Mouse (Mus musculus): ENCODE results near the gene Ccn2. TPM values are rescaled to one million over a fixed set of nuclear protein-coding genes. Genes with fewer than 3 reads are reported as not detected.

Ccn2 gene
- polyA plus RNA-seq, 1 experiment from 2014 or later: 7.5 TPM

DNA sequence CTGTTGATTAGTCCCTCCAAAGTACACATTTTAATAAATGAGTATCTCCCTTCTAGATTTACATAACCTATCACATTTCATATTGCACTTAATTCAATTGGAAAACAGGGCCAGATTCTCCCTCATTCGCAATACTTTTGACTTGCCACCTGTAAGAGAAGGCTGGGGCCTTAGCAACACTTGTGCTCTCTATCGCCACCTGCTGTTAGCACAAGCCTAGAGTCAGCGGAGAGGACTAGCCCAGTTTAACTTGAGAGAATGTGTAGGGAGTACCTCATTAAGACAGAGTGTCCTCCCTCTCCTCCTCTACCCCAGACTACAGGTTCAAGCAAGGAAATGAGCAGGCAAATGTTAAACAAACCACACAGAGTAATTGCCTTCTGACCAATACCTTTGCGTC lies 4.1 kb upstream of the Ccn2 start:
- no peak overlapping the region for H3K4me3 ChIP-seq (replicated peaks)
- H3K27ac ChIP-seq: no peak overlapping the region
- no peak overlapping the region for H3K9ac ChIP-seq (replicated peaks)
- 26% methylated on average over 4 of the region's 4 CpGs for WGBS
- no peaks in the 10 kb centered on the region for H3K36me3 ChIP-seq
- H3K9me3 ChIP-seq: no peaks in the 10 kb centered on the region
- peaks cover 37% of the 10 kb centered on the region for H3K4me1 ChIP-seq (replicated peaks)
- ATAC-seq (ENCODE audit: insufficient number of reproducible peaks, insufficient read depth, low FRiP score, low TSS enrichment, low read depth): no peak
- H3K27me3 ChIP-seq: peaks cover 3% of the 10 kb centered on the region
- H3K4me2 ChIP-seq: no peak overlapping the region

DNA sequence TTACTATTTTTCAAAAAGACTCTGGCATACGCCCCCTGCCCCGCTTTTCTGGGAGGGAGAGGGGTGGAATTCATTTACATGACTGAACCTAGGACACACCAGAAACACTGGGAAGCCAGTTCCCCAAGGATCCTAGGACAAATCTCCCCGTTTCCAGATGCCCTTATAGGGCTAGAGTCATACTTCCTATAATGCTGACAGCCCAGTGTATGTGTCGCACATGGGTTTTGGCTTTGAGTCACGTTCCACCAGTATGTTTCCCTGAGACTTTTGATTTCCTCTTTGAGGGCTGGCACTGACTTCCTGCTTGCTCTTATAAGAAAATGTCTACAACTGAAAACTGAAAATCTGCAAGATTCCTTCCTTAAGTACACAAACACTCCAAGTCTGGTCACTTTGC lies 3.5 kb upstream of the Ccn2 start:
- Histone ChIP-seq H3K36me3 (no peaks in the 10 kb centered on the region), H3K4me2 (no peak overlapping the region), H3K27ac (no peak overlapping the region), H3K9ac (replicated peaks) (no peak overlapping the region), H3K27me3 (peaks cover 7% of the 10 kb centered on the region), H3K9me3 (no peaks in the 10 kb centered on the region), H3K4me3 (replicated peaks) (no peak overlapping the region), H3K4me1 (replicated peaks) (peaks cover 43% of the 10 kb centered on the region)
- 68% methylated on average over 5 of the region's 5 CpGs for WGBS
- no peak for ATAC-seq (ENCODE audit: insufficient number of reproducible peaks, insufficient read depth, low FRiP score, low TSS enrichment, low read depth)

DNA sequence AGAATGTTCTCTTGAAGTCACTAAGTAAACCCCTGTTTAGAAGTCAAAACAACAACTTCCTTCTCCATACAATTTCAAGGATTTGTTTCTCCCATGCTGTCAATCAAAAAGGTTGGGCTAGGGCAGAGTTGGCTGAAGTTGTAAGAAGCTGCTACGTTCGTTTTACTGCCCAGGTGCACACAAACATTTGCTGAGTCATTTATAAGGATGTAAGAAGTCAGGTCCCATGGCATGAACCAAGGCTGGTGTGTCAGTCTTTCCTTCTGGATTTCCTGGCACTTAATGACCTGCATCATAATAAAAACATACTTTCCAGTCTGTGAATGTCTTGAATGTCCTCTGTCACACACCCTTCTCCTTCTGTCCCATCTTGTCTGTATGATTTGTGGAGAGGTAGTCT lies 2.9 kb upstream of the Ccn2 start:
- no peak for ATAC-seq (ENCODE audit: insufficient number of reproducible peaks, insufficient read depth, low FRiP score, low TSS enrichment, low read depth)
- Histone ChIP-seq H3K27me3 (peaks cover 7% of the 10 kb centered on the region), H3K4me3 (replicated peaks) (no peak overlapping the region), H3K9me3 (no peaks in the 10 kb centered on the region), H3K36me3 (no peaks in the 10 kb centered on the region), H3K4me2 (no peak overlapping the region), H3K27ac (no peak overlapping the region), H3K4me1 (replicated peaks) (peaks cover 48% of the 10 kb centered on the region), H3K9ac (replicated peaks) (no peak overlapping the region)
- 58% methylated on average over 2 of the region's 2 CpGs for WGBS

DNA sequence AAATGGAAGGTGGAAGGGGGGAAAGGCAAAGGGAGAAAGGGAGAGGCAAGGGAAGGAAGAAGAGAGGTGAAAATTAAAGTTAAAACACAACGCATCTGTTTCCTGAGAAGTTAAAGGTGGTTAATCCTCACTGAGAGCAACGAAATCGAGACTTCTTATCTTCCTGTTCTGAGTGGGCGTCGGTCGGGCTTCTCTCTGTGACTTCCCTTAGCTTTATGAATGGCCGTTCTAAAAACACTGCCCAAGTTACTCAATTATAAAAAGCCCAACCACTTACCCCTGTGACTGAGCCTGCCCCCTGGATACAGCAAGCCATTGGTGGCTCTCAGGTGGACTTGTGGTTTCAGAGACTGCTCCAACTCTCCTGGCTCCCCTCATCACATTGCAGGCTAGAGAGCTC lies 2.3 kb upstream of the Ccn2 start:
- no peak overlapping the region for H3K9ac ChIP-seq (replicated peaks)
- 66% methylated on average over 7 of the region's 7 CpGs for WGBS
- no peaks in the 10 kb centered on the region for H3K9me3 ChIP-seq
- H3K4me2 ChIP-seq: no peak overlapping the region
- no peak overlapping the region for H3K4me3 ChIP-seq (replicated peaks)
- no peaks in the 10 kb centered on the region for H3K36me3 ChIP-seq
- H3K27me3 ChIP-seq: peaks cover 7% of the 10 kb centered on the region
- 0 out of 2 replicates have a peak overlapping the region, but pooled peaks have one; percentile 7 for H3K27ac ChIP-seq
- ATAC-seq (ENCODE audit: insufficient number of reproducible peaks, insufficient read depth, low FRiP score, low TSS enrichment, low read depth): no peak
- H3K4me1 ChIP-seq (replicated peaks): peaks cover 54% of the 10 kb centered on the region

DNA sequence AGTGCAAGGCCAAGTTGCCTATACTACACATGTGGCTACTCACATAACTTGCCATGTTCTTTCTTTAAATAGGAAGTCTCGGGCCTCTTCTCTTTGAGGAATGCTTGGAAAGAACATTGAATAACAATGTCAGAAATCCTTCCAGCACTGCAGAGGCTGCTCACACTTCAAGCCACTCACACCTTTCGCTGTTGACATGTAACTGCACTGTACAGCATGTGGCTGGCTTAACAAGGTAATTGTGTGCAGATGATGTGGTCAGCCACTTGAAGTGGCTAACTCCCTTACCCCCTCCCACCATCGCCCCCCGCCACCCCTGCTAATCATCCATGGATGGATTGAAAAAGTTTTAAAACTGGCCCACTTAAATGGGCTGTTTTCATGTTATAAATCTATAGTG lies 1.7 kb upstream of the Ccn2 start:
- Histone ChIP-seq H3K4me3 (replicated peaks) (no peak overlapping the region), H3K27me3 (peaks cover 7% of the 10 kb centered on the region), H3K4me2 (peak overlapping the region; percentile 70), H3K4me1 (replicated peaks) (peaks cover 54% of the 10 kb centered on the region), H3K9ac (replicated peaks) (no peak overlapping the region), H3K27ac (peak overlapping the region; percentile 31; the same call in 1 of the 2 replicates), H3K9me3 (no peaks in the 10 kb centered on the region), H3K36me3 (no peaks in the 10 kb centered on the region)
- no peak for ATAC-seq (ENCODE audit: insufficient number of reproducible peaks, insufficient read depth, low FRiP score, low TSS enrichment, low read depth)
- WGBS: 28% methylated on average over 4 of the region's 4 CpGs

DNA sequence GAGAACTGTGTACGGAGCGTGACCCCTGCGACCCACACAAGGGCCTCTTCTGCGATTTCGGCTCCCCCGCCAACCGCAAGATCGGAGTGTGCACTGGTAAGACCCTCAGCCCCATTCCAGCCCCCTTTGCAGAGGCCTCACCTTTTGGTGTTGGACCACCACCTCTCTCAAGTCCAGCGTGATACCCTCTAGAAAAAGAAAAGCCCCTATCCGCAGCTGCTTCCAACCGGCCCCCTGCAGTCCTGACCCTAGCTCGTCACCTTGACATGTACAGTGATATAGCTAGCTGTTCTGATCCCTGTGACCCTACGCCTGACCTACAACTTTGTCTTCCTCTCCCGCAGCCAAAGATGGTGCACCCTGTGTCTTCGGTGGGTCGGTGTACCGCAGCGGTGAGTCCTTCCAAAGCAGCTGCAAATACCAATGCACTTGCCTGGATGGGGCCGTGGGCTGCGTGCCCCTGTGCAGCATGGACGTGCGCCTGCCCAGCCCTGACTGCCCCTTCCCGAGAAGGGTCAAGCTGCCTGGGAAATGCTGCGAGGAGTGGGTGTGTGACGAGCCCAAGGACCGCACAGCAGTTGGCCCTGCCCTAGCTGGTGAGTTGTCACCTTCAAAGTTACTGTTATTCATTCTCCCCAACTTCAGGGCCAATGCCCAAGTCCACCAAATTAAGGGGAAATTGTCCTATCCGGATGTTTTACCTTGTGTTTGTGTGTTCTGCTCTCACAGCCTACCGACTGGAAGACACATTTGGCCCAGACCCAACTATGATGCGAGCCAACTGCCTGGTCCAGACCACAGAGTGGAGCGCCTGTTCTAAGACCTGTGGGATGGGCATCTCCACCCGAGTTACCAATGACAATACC lies 994 bp downstream of the Ccn2 start:
- WGBS: 26% methylated on average over 31 of the region's 31 CpGs
- H3K27me3 ChIP-seq: peaks cover 7% of the 10 kb centered on the region
- H3K36me3 ChIP-seq: no peaks in the 10 kb centered on the region
- peak overlapping the region; percentile 81 for H3K9ac ChIP-seq (replicated peaks)
- peak; percentile 32 for ATAC-seq (ENCODE audit: insufficient number of reproducible peaks, insufficient read depth, low FRiP score, low TSS enrichment, low read depth)
- peak overlapping the region; percentile 64 for H3K4me3 ChIP-seq (replicated peaks)
- no peaks in the 10 kb centered on the region for H3K9me3 ChIP-seq
- peaks cover 53% of the 10 kb centered on the region for H3K4me1 ChIP-seq (replicated peaks)
- peak overlapping the region; percentile 89 for H3K27ac ChIP-seq
- H3K4me2 ChIP-seq: peak overlapping the region; percentile 70

DNA sequence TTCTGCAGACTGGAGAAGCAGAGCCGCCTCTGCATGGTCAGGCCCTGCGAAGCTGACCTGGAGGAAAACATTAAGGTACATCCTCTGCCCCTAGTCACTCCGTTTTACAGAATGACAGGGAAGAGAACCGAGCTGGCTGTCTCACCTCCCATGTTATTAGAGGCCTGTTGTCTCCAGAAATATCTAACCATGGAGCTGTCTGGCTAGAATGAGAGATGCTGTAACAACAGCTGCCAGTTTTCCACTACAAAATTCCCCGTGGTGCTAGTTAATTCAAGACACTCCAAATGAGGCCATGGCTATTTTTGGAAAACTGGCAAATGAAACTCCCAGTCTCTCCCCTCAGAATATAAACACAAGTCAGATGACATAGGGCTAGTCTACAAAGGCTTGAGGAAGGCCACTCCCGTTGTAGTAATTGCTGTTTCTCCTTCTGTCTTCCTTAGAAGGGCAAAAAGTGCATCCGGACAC lies 1.7 kb downstream of the Ccn2 start:
- Histone ChIP-seq H3K4me1 (replicated peaks) (peaks cover 47% of the 10 kb centered on the region), H3K4me3 (replicated peaks) (peak overlapping the region; percentile 64), H3K36me3 (no peaks in the 10 kb centered on the region), H3K27ac (peak overlapping the region; percentile 89; the same call in 1 of the 2 replicates), H3K27me3 (peaks cover 7% of the 10 kb centered on the region), H3K9me3 (no peaks in the 10 kb centered on the region), H3K9ac (replicated peaks) (no peak overlapping the region), H3K4me2 (peak overlapping the region; percentile 70)
- no peak for ATAC-seq (ENCODE audit: insufficient number of reproducible peaks, insufficient read depth, low FRiP score, low TSS enrichment, low read depth)
- 61% methylated on average over 7 of the region's 7 CpGs for WGBS

DNA sequence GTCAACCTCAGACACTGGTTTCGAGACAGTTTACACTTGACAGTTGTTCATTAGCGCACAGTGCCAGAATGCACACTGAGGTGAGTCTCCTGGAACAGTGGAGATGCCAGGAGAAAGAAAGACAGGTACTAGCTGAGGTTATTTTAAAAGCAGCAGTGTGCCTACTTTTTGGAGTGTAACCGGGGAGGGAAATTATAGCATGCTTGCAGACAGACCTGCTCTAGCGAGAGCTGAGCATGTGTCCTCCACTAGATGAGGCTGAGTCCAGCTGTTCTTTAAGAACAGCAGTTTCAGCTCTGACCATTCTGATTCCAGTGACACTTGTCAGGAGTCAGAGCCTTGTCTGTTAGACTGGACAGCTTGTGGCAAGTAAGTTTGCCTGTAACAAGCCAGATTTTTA lies 2.5 kb downstream of the Ccn2 start:
- H3K27ac ChIP-seq: no peak overlapping the region
- no peak overlapping the region for H3K4me3 ChIP-seq (replicated peaks)
- no peaks in the 10 kb centered on the region for H3K36me3 ChIP-seq
- no peaks in the 10 kb centered on the region for H3K9me3 ChIP-seq
- peak overlapping the region; percentile 70 for H3K4me2 ChIP-seq
- no peak for ATAC-seq (ENCODE audit: insufficient number of reproducible peaks, insufficient read depth, low FRiP score, low TSS enrichment, low read depth)
- H3K9ac ChIP-seq (replicated peaks): no peak overlapping the region
- peaks cover 7% of the 10 kb centered on the region for H3K27me3 ChIP-seq
- H3K4me1 ChIP-seq (replicated peaks): peaks cover 41% of the 10 kb centered on the region
- WGBS: 84% methylated on average over 4 of the region's 4 CpGs

DNA sequence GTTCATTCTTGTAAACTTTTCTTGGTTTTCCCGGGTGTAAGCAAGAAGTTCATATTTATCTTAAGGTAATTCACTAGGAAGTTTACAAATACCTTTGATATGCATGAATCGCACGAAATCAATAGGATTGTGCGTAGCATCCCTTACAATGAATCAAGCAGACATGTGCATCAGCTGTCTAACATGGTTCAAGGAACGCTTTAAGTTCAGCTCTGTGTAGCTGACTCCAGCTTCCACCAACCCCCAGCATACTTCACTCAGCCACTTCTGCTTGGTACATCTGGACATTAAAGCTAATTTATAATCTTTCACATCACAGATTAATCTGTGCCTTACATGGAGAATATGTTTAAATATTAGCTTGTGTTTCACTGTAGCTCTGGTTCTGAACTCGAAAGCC lies 3.5 kb downstream of the Ccn2 start:
- WGBS: 88% methylated on average over 6 of the region's 6 CpGs
- peaks cover 32% of the 10 kb centered on the region for H3K4me1 ChIP-seq (replicated peaks)
- H3K4me2 ChIP-seq: no peak overlapping the region
- H3K9ac ChIP-seq (replicated peaks): no peak overlapping the region
- no peaks in the 10 kb centered on the region for H3K9me3 ChIP-seq
- H3K27ac ChIP-seq: no peak overlapping the region
- no peak for ATAC-seq (ENCODE audit: insufficient number of reproducible peaks, insufficient read depth, low FRiP score, low TSS enrichment, low read depth)
- no peaks in the 10 kb centered on the region for H3K36me3 ChIP-seq
- H3K27me3 ChIP-seq: peaks cover 7% of the 10 kb centered on the region
- no peak overlapping the region for H3K4me3 ChIP-seq (replicated peaks)

DNA sequence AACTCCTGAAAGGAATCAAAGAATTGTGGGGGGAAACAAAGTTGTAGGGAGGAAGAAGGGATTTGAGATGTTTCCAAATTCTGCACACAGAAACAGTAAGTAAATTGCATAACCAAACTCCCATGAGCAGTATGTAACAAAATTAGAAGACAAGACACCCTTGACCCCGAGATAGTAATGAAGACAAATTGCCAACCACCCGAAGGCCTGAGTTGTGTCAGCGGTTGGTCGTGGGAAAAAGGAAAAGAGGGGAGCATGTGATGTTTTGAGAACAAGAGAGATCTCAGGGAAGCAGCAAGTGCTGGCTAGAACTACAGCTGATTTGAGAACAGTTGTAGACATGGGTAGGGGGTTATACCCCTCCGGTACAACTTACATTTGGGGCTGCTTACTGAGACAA lies 4.6 kb downstream of the Ccn2 start:
- WGBS: 82% methylated on average over 5 of the region's 5 CpGs
- Histone ChIP-seq H3K4me2 (no peak overlapping the region), H3K4me1 (replicated peaks) (peaks cover 21% of the 10 kb centered on the region), H3K27me3 (peaks cover 7% of the 10 kb centered on the region), H3K27ac (no peak overlapping the region), H3K9me3 (no peaks in the 10 kb centered on the region), H3K36me3 (no peaks in the 10 kb centered on the region), H3K4me3 (replicated peaks) (no peak overlapping the region), H3K9ac (replicated peaks) (no peak overlapping the region)
- ATAC-seq (ENCODE audit: insufficient number of reproducible peaks, insufficient read depth, low FRiP score, low TSS enrichment, low read depth): no peak

DNA sequence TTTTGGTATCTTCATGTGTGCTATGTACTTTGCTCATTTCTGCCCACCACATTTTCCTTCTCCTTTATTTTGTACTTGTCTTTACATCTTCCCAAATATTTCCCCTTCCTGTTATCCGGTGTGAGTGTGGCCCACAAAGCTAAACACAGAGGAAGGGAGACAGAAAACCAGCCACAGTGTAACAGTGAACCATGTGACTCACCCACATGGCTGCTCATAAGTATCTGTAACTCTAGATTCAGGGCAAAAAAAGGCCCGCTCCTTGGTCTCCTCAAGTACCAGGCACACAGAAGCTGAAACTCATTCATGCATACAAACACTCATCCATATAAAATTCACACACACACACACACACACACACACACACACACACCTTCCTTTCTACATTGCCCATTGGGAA lies 7.8 kb downstream of the Ccn2 start:
- ATAC-seq (ENCODE audit: insufficient number of reproducible peaks, insufficient read depth, low FRiP score, low TSS enrichment, low read depth): no peak
- Histone ChIP-seq H3K36me3 (no peaks in the 10 kb centered on the region), H3K27me3 (no peaks in the 10 kb centered on the region), H3K27ac (no peak overlapping the region), H3K4me2 (no peak overlapping the region), H3K9ac (replicated peaks) (no peak overlapping the region), H3K9me3 (no peaks in the 10 kb centered on the region), H3K4me1 (replicated peaks) (no peaks in the 10 kb centered on the region), H3K4me3 (replicated peaks) (no peak overlapping the region)
- 77% methylated on average over 2 of the region's 2 CpGs for WGBS

DNA sequence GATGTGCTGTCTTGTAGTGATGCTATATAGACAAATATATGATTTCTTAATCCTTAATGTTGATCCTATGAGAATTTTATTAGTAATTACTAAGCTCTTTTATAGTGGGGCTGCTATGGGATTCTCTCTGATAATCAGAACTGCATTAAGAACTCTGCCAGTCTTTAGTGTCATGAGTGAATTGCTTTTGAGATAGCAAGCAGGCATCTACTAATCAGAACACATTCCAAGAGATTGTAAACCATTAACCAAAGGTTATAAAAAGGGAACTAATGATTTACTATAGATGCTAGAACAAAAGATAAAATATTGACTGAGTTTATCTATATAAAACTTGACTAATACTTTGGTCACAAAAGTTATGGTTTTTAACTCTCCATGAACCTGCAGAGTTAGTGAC lies 8.5 kb downstream of the Ccn2 start:
- no peak overlapping the region for H3K9ac ChIP-seq (replicated peaks)
- H3K4me2 ChIP-seq: no peak overlapping the region
- H3K27ac ChIP-seq: no peak overlapping the region
- H3K36me3 ChIP-seq: no peaks in the 10 kb centered on the region
- H3K4me3 ChIP-seq (replicated peaks): no peak overlapping the region
- ATAC-seq (ENCODE audit: insufficient number of reproducible peaks, insufficient read depth, low FRiP score, low TSS enrichment, low read depth): no peak
- H3K9me3 ChIP-seq: no peaks in the 10 kb centered on the region
- no peaks in the 10 kb centered on the region for H3K27me3 ChIP-seq
- H3K4me1 ChIP-seq (replicated peaks): no peaks in the 10 kb centered on the region

All from limb, embryonic 12.5 days (tissue).